Mouse (Mus musculus) hindbrain, postnatal 0 days (tissue): ENCODE measurements around the gene Prom2. TPM values are rescaled to one million over a fixed set of nuclear protein-coding genes. Genes with fewer than 3 reads are reported as not detected.
A peak's percentile ranks its signal among the peaks of the same experiment; 100 is the strongest.

Source experiments
- ATAC-seq: fragments of 200-750 bp; cut with Nextera tagmentation; 2 replicates; pipeline ENCODE4 v1.8.0; 2017; ENCODE audit warnings: mild to moderate bottlenecking, moderate TSS enrichment, moderate library complexity
- DNase-seq: peaks from one replicate; pipeline ENCODE4 v3.0.0-alpha.2; 2015; ENCODE audit warnings: low spot score
- H3K27ac ChIP-seq: fragments of 300-500 bp; sonication (generic); 2 replicates; pipeline ENCODE4 v1.5.1; 2014; ENCODE audit warnings: mild to moderate bottlenecking
- H3K27me3 ChIP-seq: fragments of 300-500 bp; sonication (generic); 2 replicates; pipeline ENCODE4 v1.6.1; 2014; ENCODE audit warnings: low read length, mixed read lengths; ENCODE audit not compliant: insufficient read depth
- H3K36me3 ChIP-seq: fragments of 300-500 bp; sonication (generic); 2 replicates; pipeline ENCODE4 v1.6.1; 2014; ENCODE audit warnings: low read length, mixed read lengths; ENCODE audit not compliant: insufficient read depth
- H3K4me1 ChIP-seq: fragments of 300-500 bp; sonication (generic); 2 replicates; pipeline ENCODE4 v1.6.1; 2014; ENCODE audit warnings: antibody characterized with exemption, low read length, mixed read lengths; ENCODE audit not compliant: insufficient read depth
- H3K4me2 ChIP-seq: fragments of 300-500 bp; sonication (generic); 2 replicates; pipeline ENCODE4 v1.6.1; 2014; ENCODE audit warnings: low read depth, mild to moderate bottlenecking, low read length, moderate library complexity, mixed read lengths
- H3K4me3 ChIP-seq: fragments of 300-500 bp; sonication (generic); 2 replicates; pipeline ENCODE4 v1.5.1; 2014; ENCODE audit warnings: low read length
- H3K9ac ChIP-seq: fragments of 300-500 bp; sonication (generic); replicated peaks from 2 replicates; pipeline ENCODE4 v1.6.1; 2014; ENCODE audit warnings: mild to moderate bottlenecking, low read length, moderate library complexity, mixed read lengths
- H3K9me3 ChIP-seq: fragments of 300-500 bp; sonication (generic); 2 replicates; pipeline ENCODE4 v1.6.1; 2016; ENCODE audit warnings: low read length, mixed read lengths
- CTCF ChIP-seq: IDR thresholded peaks from 2 replicates; pipeline ENCODE4 v1.5.1; 2016; ENCODE audit warnings: antibody characterized with exemption, control low read depth, low read depth
- WGBS: fragments of 180-500 bp; shearing (Covaris S2); extraction: QIAGEN DNeasy Blood & Tissue Kit; methylation state at CpG from one replicate; pipeline ENCODE4 v1.1.7; 2014; 5-methylcytosine and 5-hydroxymethylcytosine counted together
- polyA plus RNA-seq: library from polyadenylated mRNA; unstranded; fragments of >200 nt; fragmentation: Nextera tagmentation; extraction: Ambion mirVana; gene quantifications from 2 replicates; pipeline ENCODE4 v1.2.1, GENCODE M21; 2015
- total RNA-seq: library from RNA; depleted of rRNA; stranded (reverse); fragments of >200 nt; gene quantifications from 2 replicates; pipeline ENCODE4 v1.2.3, GENCODE M21; 2014

Prom2 gene
- total and polyA plus RNA-seq, 2 experiments from 2014 or later = 0.10 TPM

- Histone ChIP-seq H3K4me3 (no peak overlapping the region), H3K4me2 (no peak overlapping the region), H3K36me3 (no peaks in the 10 kb centered on the region), H3K9me3 (no peaks in the 10 kb centered on the region), H3K27me3 (no peaks in the 10 kb centered on the region), H3K9ac (no peak overlapping the region), H3K4me1 (no peaks in the 10 kb centered on the region), H3K27ac (no peak overlapping the region)
- 78% methylated on average over 5 of the region's 5 CpGs for WGBS
- ATAC-seq (no peak), DNase-seq (no peak)
- no peak for TF ChIP-seq CTCF
Measured at GRCm38 (mm10) chr2:127548342-127549074, 7.2 kb upstream of the Prom2 start.

DNA sequence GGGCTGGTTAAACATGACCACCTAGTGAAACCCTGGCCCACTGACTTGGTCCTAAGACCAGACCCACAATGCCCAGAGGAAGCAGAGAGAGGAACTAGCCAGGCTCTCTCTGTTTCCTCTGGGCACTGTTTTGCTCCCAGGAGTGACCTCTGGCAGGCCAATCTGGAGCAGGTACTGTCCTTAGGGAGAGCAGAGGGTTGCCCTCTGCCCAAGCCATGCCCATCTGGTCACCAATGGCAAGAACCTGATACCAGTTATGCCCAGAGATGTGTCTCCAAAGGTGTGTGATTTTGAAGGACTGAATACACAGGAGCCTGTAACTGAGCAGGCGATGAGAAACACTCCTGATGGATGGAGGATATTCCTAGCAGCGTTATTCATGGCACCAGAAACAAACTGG, 430 bp upstream of the Prom2 start:
- no peak for TF ChIP-seq CTCF

DNA sequence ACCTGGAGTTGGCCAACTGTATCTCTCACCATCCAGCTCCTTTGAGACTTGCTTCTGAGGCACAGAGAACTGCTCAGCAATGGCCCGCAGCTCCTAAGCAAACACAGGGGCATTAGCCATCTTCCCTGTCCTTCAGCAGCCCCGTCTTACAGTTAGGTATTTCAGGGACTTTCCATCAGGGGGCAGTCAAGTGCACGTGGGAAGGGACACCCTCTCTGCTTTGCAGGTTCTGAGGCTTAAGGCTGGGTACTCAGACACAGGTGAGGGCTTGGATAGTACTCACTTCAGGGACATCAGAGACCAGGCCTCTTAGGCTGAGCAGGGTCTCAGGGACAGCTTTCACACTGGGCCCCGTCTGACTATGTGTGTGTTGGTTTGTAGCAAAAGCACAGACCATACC, 1.8 kb downstream of the Prom2 start:
- TF ChIP-seq CTCF = peak; percentile 58
- Histone ChIP-seq H3K9me3 (no peaks in the 10 kb centered on the region), H3K27me3 (peaks cover 29% of the 10 kb centered on the region), H3K4me1 (peaks cover 4% of the 10 kb centered on the region; the same call in 1 of the 2 replicates), H3K36me3 (no peaks in the 10 kb centered on the region), H3K4me2 (no peak overlapping the region), H3K4me3 (no peak overlapping the region), H3K27ac (no peak overlapping the region), H3K9ac (no peak overlapping the region)
- ATAC-seq (0 out of 2 replicates have a peak, but pooled peaks have one; percentile 8), DNase-seq (peak; percentile 34)
- WGBS = 38% methylated on average over 4 of the region's 4 CpGs

More for the DNA sequence above, 430 bp upstream of the Prom2 start:
- Histone ChIP-seq H3K36me3 (no peaks in the 10 kb centered on the region), H3K9ac (no peak overlapping the region), H3K4me2 (no peak overlapping the region), H3K27ac (no peak overlapping the region), H3K4me3 (no peak overlapping the region), H3K27me3 (peaks cover 29% of the 10 kb centered on the region), H3K4me1 (peaks cover 4% of the 10 kb centered on the region; the same call in 1 of the 2 replicates), H3K9me3 (no peaks in the 10 kb centered on the region)
- no peak for DNase-seq
- WGBS = 95% methylated on average over 2 of the region's 2 CpGs
- ATAC-seq = no peak

GRCm38 (mm10) chr2:127537548-127537947, 3.7 kb downstream of the Prom2 start:
- DNase-seq = no peak
- Histone ChIP-seq H3K27ac (no peak overlapping the region), H3K4me2 (no peak overlapping the region), H3K9me3 (no peaks in the 10 kb centered on the region), H3K36me3 (no peaks in the 10 kb centered on the region), H3K9ac (no peak overlapping the region), H3K4me1 (peaks cover 4% of the 10 kb centered on the region; the same call in 1 of the 2 replicates), H3K27me3 (peaks cover 25% of the 10 kb centered on the region), H3K4me3 (no peak overlapping the region)
- 63% methylated on average over 3 of the region's 3 CpGs for WGBS
- no peak for ATAC-seq
- no peak for TF ChIP-seq CTCF

DNA sequence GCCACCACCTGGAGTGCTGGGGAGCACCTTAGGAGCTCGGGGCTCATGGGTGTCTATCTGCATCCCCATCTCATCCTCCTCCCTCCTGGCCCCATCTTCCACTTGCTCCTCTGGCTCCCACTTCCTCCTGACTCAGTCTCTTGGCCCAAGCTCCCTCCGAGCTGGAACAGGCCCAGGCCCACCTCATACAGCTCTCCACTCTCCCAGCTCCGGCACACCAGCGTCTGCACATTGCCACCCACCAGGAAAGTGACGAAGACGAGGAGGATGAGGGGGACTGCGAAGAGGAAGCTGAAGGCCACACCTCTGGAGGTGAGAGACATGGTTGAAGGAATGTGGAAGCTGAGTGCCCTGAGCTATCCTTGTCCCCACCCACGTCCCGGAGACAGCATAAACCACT, 5.9 kb downstream of the Prom2 start:
- no peak for TF ChIP-seq CTCF
- no peak overlapping the region for H3K4me2 ChIP-seq
- WGBS = 83% methylated on average over 9 of the region's 9 CpGs

DNA sequence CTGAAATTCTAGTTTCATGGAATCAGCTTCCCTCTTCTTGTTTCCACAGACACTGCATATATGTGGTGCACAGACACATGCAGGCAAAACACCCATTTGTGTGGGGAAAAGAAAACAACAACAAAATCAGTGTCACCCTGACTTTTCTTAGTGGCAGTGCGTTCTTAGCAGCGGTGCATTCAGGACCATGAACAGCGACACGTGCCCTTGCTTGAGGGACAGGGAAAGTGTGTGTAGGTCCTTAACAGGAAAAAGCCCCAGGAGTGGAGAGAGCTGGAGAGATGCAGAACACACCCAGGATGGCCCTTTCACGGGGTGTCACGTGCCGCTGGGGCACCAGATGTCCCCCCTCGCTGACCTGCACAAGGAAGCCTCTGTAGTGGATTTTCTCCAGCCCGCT, 8.9 kb downstream of the Prom2 start:
- Histone ChIP-seq H3K9ac (no peak overlapping the region), H3K9me3 (no peaks in the 10 kb centered on the region), H3K36me3 (no peaks in the 10 kb centered on the region), H3K27ac (no peak overlapping the region), H3K4me1 (no peaks in the 10 kb centered on the region), H3K4me2 (no peak overlapping the region), H3K27me3 (no peaks in the 10 kb centered on the region; the same call in none of the 2 replicates), H3K4me3 (no peak overlapping the region)
- peak; percentile 30 for DNase-seq
- ATAC-seq = no peak
- TF ChIP-seq CTCF = no peak
- 14% methylated on average over 9 of the region's 9 CpGs for WGBS

More for the DNA sequence above, 5.9 kb downstream of the Prom2 start:
- Histone ChIP-seq H3K27ac (no peak overlapping the region), H3K36me3 (no peaks in the 10 kb centered on the region), H3K27me3 (peaks cover 15% of the 10 kb centered on the region), H3K4me3 (no peak overlapping the region), H3K9ac (no peak overlapping the region), H3K4me1 (no peaks in the 10 kb centered on the region), H3K9me3 (no peaks in the 10 kb centered on the region)
- ATAC-seq (no peak), DNase-seq (no peak)

GRCm38 (mm10) chr2:127531592-127531991, 9.7 kb downstream of the Prom2 start:
- no peaks in the 10 kb centered on the region for H3K36me3 ChIP-seq
- H3K9me3 ChIP-seq = no peaks in the 10 kb centered on the region
- 66% methylated on average over 2 of the region's 2 CpGs for WGBS
- peak; percentile 54 for ATAC-seq
- no peak overlapping the region for H3K27ac ChIP-seq
- no peak overlapping the region for H3K4me3 ChIP-seq
- no peak for TF ChIP-seq CTCF
- H3K27me3 ChIP-seq = no peaks in the 10 kb centered on the region; the same call in none of the 2 replicates
- no peak overlapping the region for H3K9ac ChIP-seq
- peak; percentile 54 for DNase-seq
- no peak overlapping the region for H3K4me2 ChIP-seq
- H3K4me1 ChIP-seq = no peaks in the 10 kb centered on the region
